Mouse (Mus musculus) gastrocnemius, adult 2 months (tissue): ENCODE results near the gene Olfr201. TPM values are rescaled to one million over a fixed set of nuclear protein-coding genes. Genes with fewer than 3 reads are reported as not detected.
"Not testable (repeated sequence)": the region's sequence is repeated elsewhere in the genome, so short reads cannot be mapped to it uniquely, and the experiment has no call there.

Experiments
- DNase-seq: peaks from one replicate; pipeline ENCODE4 v3.0.0; 2022
- H3K27ac ChIP-seq: fragments of 200-600 bp; 2 replicates; pipeline ENCODE4 v1.8.1; 2022; ENCODE audit warnings: mild to moderate bottlenecking
- H3K4me3 ChIP-seq: fragments of 200-600 bp; 2 replicates; pipeline ENCODE4 v1.8.1; 2022; ENCODE audit warnings: mild to moderate bottlenecking, moderate library complexity
- CTCF ChIP-seq: fragments of 200-600 bp; IDR thresholded peaks from 2 replicates; pipeline ENCODE4 v1.8.1; 2022; ENCODE audit warnings: antibody characterized with exemption, mild to moderate bottlenecking, moderate library complexity
- intact Hi-C: fragments of 180-260 bp; cut with DNase I; formaldehyde crosslinking; loops from one replicate; pipeline ENCODE4 v1.15.1; 2025
- long read RNA-seq, 2 experiments: library from polyadenylated mRNA; stranded (forward); transcript quantifications; one replicate each; pipeline ENCODE4 v2.0.0; 2021
- total RNA-seq, 2 experiments: library from RNA; stranded (reverse); gene quantifications; 2 replicates each; pipeline ENCODE4 v1.2.3; 2021

Gene Olfr201
- total RNA-seq, result not detected
- long read RNA-seq, experiment 1, result 0 reads
- long read RNA-seq, experiment 2, result 0 reads

DNA sequence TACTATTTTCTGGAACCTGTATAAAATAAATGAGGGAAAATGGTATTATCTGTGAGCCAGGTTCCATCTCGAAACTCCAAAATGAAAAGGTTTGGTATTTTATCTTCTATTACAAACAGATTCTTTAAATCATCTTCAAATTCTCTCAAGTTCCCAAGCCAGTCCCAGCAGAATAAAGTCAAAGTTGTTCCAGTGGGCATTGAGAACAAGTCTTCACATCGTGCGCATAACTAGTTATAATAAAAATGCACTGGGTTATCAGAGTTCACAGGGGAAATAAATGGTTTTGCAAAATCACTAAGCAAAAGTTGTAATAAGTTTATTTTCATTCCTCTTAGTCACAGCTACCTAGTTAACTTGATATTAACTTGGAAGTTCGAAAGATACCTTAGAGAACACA, at the start of gene Olfr201:
TSS of gene Olfr201 (minus strand) at position 101 of the 400 bp plus-strand sequence.
- DNase-seq, intact Hi-C loops, H3K27ac ChIP-seq, H3K4me3 ChIP-seq: not testable (repeated sequence)

DNA sequence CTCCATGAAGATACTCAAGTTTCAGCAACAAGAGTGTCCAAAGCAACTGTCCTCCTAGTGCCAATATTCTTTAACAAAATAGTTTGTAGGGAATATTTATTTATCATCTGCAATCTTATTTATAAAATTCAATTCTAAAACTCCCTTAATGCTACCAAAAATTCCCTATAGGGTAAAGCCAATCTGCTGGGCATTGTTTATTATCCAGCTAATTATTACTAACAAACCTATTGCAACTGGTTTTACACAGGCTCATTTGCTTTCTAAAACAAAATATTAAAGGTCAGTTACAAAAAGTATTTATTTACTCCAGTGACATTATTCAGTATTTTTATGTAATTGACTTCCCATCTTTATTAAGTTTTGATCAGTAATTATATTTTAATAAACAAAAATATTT, 45.7 kb upstream of the Olfr201 start, which contains the start of gene Olfr204:
TSS of gene Olfr204 (minus strand) at position 101 of the 400 bp plus-strand sequence.
- intact Hi-C loops, result no loop called here
- H3K4me3 ChIP-seq, result no peak within 1 kb of the TSS
- TF ChIP-seq CTCF, result no peak
- DNase-seq, result no peak
- H3K27ac ChIP-seq, result no peak within 1 kb of the TSS

DNA sequence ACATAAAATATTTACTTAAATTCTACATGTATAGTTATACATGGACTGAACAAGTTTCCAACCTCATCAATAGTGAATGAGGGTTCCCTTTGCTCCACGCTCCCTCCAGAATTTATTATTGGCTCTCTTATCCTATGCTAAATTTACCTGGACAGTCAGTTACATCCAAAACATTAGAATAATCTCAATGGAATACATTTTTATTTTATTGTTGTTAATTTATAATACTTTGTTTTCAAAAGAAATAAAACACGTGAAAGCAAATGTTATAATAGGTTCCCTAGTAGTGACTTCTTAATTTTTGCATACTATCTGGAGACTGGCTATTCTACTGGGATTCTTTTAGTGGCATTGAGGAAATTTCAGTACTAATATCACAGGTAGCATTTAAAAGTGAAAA, 26.1 kb upstream of the Olfr201 start, which contains the start of gene Olfr203:
TSS of gene Olfr203 (plus strand) at position 301 of the 400 bp plus-strand sequence.
- no peak for DNase-seq
- Histone ChIP-seq H3K4me3 (no peak within 1 kb of the TSS), H3K27ac (no peak within 1 kb of the TSS)
- intact Hi-C loops, result no loop called here
- TF ChIP-seq CTCF, result no peak

DNA sequence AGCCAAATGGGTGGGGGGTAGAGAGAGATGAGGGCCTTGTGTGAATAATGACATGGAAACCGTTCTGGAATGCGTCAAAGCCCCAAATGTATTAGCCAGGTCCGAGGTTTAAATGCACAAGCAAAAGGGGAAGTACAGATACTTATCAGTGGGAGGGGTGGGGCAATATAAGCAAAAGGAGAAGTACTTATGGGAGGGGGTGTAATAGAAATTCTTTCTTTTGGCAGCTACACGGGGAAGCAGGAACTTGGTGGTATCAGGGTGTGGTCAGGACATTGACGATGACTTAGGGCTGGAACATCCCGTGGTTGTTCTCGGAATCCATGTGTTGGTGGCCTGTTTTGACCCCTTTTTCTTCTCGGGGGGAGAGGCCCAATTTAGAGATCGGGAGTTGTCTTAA, 15.1 kb upstream of the Olfr201 start:
- DNase-seq, intact Hi-C loops, H3K27ac ChIP-seq, H3K4me3 ChIP-seq: not testable (repeated sequence)

DNA sequence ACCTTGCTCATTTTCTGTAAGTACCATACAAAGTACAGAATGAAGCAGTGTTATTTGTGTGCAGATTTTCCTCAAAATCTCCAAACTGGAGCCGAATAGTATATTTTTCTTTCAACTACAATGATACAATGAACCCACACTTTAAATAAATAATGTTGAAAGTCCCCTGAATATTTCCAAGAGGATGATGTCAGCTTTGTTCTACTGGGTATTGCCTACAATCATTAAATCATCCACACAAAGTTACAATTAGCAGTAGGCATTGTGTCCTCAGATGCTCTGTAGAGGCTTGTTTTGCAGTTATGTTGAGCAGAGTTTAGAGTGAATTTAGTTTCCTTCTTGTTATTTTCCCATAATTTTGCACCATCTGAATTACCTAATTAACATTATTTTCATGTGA, 14.3 kb upstream of the Olfr201 start, which contains the start of gene Olfr202:
TSS of gene Olfr202 (minus strand) at position 101 of the 400 bp plus-strand sequence.
- intact Hi-C loops, result no loop called here

DNA sequence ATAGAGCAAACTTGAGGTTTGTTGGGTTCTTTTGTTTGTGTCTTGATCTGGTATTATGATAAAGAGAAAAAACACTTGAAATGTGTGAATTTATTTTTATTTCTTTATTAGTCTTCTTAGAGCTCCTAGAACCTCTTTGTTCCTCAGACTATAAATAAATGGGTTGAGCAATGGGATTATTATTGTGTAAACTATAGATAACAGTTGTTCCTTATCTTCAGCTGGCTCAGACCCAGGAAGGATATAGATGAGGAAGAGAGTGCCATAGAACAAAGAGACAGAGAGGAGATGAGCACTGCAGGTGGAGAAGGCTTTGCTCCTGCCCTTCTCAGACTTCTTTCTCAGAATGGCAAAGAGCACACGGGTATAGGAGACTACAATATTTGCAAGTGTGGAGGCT, 11.0 kb upstream of the Olfr201 start:
- DNase-seq, result no peak
- Histone ChIP-seq H3K4me3 (no peak overlapping the region), H3K27ac (no peak overlapping the region)
- no peak for TF ChIP-seq CTCF
- intact Hi-C loops, result no loop called here

More for the DNA sequence above, 14.3 kb upstream of the Olfr201 start, which contains the start of gene Olfr202:
- Histone ChIP-seq H3K27ac (no peak within 1 kb of the TSS), H3K4me3 (no peak within 1 kb of the TSS)
- no peak for DNase-seq
- no peak for TF ChIP-seq CTCF

DNA sequence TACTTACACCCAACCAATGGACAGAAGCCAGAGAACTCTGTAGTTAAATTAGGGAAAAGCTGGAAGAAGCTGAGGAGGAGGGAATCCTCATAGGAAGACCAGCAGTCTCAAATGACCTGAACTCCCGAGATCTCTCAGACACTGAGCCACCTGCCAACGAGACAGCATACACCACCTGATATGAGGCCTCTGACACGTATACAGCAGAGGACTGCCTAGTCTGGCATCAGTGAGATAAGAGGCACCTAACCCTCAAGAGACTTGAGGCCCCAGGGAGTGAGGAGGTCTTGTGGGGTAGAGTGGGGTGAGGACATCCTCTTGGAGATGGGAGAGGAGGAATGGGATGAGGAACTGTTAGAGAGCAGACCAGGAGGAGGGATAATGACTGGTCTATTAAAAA, 8.1 kb upstream of the Olfr201 start:
- no peak for DNase-seq
- intact Hi-C loops, result no loop called here
- no peak for TF ChIP-seq CTCF
- H3K4me3 ChIP-seq, result no peak overlapping the region
- no peak overlapping the region for H3K27ac ChIP-seq

DNA sequence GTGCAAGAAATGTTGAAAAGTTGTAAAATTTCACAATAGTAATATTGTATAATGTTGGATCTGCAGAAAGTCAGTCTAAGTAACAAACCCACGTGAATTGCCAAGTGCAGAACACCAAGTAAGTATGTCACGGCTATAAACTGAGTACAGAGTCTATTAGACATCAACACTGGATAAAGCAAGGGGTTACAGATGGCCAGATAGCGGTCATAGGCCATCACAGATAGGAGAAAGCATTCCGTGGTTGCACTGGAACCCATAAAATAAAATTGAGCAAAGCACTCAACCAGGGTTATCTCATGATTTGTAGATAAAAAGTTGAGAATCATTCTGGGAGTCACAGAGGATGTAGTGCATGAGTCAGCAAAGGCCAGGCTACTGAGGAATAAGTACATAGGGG, 3.3 kb downstream of the Olfr201 start:
- H3K4me3 ChIP-seq, H3K27ac ChIP-seq, DNase-seq, intact Hi-C loops: not testable (repeated sequence)

DNA sequence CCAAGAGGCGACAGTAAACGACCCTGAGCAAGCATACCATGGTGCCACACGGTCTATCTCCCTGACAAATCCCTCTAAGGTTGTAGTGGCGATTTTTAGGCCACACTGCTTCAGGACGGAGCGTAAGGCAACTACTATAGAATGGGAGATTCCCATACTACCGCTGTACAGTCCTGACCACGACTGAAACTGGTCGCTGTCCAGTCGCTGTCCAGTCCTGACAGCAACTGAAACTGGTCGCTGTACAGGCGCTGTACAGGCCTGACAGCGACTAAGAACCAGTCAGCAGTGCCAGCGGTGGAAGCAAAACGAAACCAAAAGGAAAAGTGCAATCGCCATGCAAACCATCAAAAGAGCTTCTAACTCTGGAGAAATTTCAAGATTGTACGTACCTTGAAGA, 22.7 kb downstream of the Olfr201 start:
- DNase-seq, result no peak
- intact Hi-C loops, result no loop called here

DNA sequence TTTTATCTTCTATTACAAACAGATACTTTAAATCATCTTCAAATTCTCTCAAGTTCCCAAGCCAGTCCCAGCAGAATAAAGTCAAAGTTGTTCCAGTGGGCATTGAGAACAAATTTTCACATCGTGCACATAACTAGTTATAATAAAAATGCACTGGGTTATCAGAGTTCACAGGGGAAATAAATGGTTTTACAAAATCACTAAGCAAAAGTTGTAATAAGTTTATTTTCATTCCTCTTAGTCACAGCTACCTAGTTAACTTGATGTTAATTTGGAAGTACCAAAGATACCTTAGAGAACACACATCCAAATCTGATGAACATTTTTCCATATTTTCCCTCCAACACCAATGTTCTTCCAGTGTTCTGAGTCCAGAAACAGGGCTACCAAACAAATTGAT, 52.8 kb downstream of the Olfr201 start, which contains the start of gene Olfr199:
TSS of gene Olfr199 (minus strand) at position 101 of the 400 bp plus-strand sequence.
- intact Hi-C loops, H3K27ac ChIP-seq, DNase-seq, H3K4me3 ChIP-seq: not testable (repeated sequence)

More for the DNA sequence above, 22.7 kb downstream of the Olfr201 start:
- TF ChIP-seq CTCF, result no peak
- H3K27ac ChIP-seq, result no peak overlapping the region
- no peak overlapping the region for H3K4me3 ChIP-seq

DNA sequence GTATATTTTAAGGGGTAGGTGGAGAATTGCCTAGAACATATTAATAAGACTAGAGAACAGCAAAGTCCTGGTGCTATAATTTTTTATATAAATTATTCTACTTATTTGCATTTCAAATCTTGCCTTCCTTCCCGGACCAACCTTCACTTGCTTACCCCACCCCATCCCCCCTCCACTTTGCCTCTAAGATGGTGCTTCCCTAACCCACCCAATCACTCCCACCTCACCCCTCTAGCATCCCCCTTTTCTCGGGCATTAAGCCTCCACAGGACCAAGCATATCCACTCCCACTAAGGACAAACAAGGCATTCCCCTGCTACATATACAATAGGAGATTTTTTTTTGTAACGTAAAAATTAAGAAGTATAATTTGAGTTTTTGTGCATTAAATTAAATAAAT, 54.6 kb downstream of the Olfr201 start:
- H3K4me3 ChIP-seq, intact Hi-C loops, H3K27ac ChIP-seq, DNase-seq: not testable (repeated sequence)

Other genes with a start within 250 kb of the Olfr201 start
- gene Olfr186, start 242.3 kb downstream of the Olfr201 start, total RNA-seq, result not detected
- not detected for gene Olfr187, start 232.9 kb downstream of the Olfr201 start, total RNA-seq
- gene Olfr190, start 194.6 kb downstream of the Olfr201 start, total RNA-seq, result not detected
- not detected for gene Olfr191, start 182.8 kb downstream of the Olfr201 start, total RNA-seq
- gene Olfr193, start 160.8 kb downstream of the Olfr201 start, total RNA-seq, result not detected
- not detected for gene Olfr194, start 151.6 kb downstream of the Olfr201 start, total RNA-seq
- gene Olfr195, start 125.6 kb downstream of the Olfr201 start, total RNA-seq, result not detected
- gene Olfr196, start 102.2 kb downstream of the Olfr201 start, total RNA-seq, result not detected
- not detected for gene Olfr198, start 69.1 kb downstream of the Olfr201 start, total RNA-seq
- not detected for gene Olfr199, start 52.9 kb downstream of the Olfr201 start, total RNA-seq
- not detected for gene Olfr202, start 14.2 kb upstream of the Olfr201 start, total RNA-seq
- gene Olfr203, start 26.2 kb upstream of the Olfr201 start, total RNA-seq, result not detected
- gene Olfr204, start 45.6 kb upstream of the Olfr201 start, total RNA-seq, result not detected
- gene Olfr205, start 58.5 kb upstream of the Olfr201 start, total RNA-seq, result not detected
- gene Olfr206, start 76.6 kb upstream of the Olfr201 start, total RNA-seq, result not detected
- not detected for gene Olfr209, start 91.4 kb upstream of the Olfr201 start, total RNA-seq
- not detected for gene Gabrr3, start 134.7 kb upstream of the Olfr201 start, total RNA-seq
- 10 to 100 TPM; 11.6 to 15.2 TPM for gene Riox2, start 199.1 kb upstream of the Olfr201 start, total RNA-seq